Mouse (Mus musculus) limb, embryonic 11.5 days (tissue): ENCODE data around the gene Cdk16. TPM values are rescaled to one million over a fixed set of nuclear protein-coding genes. Genes with fewer than 3 reads are reported as not detected.
A peak's percentile ranks its signal among the peaks of the same experiment; 100 is the strongest.

Experiments used
- ATAC-seq: fragments of 200-750 bp; cut with Nextera tagmentation; 2 replicates; pipeline ENCODE4 v1.8.0; 2017; ENCODE audit warnings: low read depth; ENCODE audit not compliant: insufficient number of reproducible peaks, low FRiP score, low TSS enrichment
- DNase-seq: peaks from one replicate; pipeline ENCODE4 v3.0.0-alpha.2; 2015; ENCODE audit warnings: low spot score
- H3K27ac ChIP-seq: fragments of 300-500 bp; sonication (generic); replicated peaks from 2 replicates; pipeline ENCODE4 v1.5.1; 2014; ENCODE audit warnings: low read depth, mild to moderate bottlenecking, low read length
- H3K27me3 ChIP-seq: fragments of 300-500 bp; sonication (generic); 2 replicates; pipeline ENCODE4 v1.6.1; 2014; ENCODE audit warnings: mild to moderate bottlenecking, low read length, mixed read lengths; ENCODE audit not compliant: control insufficient read depth, insufficient read depth
- H3K36me3 ChIP-seq: fragments of 300-500 bp; sonication (generic); 2 replicates; pipeline ENCODE4 v1.6.1; 2014; ENCODE audit warnings: mild to moderate bottlenecking, low read length, moderate library complexity, mixed read lengths; ENCODE audit not compliant: control insufficient read depth, insufficient read depth
- H3K4me1 ChIP-seq: fragments of 300-500 bp; sonication (generic); 2 replicates; pipeline ENCODE4 v1.6.1; 2014; ENCODE audit warnings: low read length, mixed read lengths; ENCODE audit not compliant: control insufficient read depth, insufficient read depth
- H3K4me2 ChIP-seq: fragments of 300-500 bp; sonication (generic); 2 replicates; pipeline ENCODE4 v1.6.1; 2014; ENCODE audit warnings: low read depth, mild to moderate bottlenecking, moderate library complexity; ENCODE audit not compliant: severe bottlenecking
- H3K4me3 ChIP-seq: fragments of 300-500 bp; sonication (generic); 2 replicates; pipeline ENCODE4 v1.5.1; 2014; ENCODE audit warnings: low read depth, low read length
- H3K9ac ChIP-seq: fragments of 300-500 bp; sonication (generic); 2 replicates; pipeline ENCODE4 v1.6.1; 2014; ENCODE audit warnings: mild to moderate bottlenecking, low read length
- H3K9me3 ChIP-seq: fragments of 300-500 bp; sonication (generic); 2 replicates; pipeline ENCODE4 v1.6.1; 2016; ENCODE audit warnings: low read length; ENCODE audit not compliant: control insufficient read depth
- WGBS: fragments of 180-500 bp; shearing (Covaris S2); extraction: QIAGEN DNeasy Blood & Tissue Kit; methylation state at CpG from one replicate; pipeline ENCODE4 v1.1.7; 2014; 5-methylcytosine and 5-hydroxymethylcytosine counted together
- polyA plus RNA-seq: library from polyadenylated mRNA; unstranded; fragments of >200 nt; fragmentation: Nextera tagmentation; extraction: Ambion mirVana; gene quantifications from 2 replicates; pipeline ENCODE4 v1.2.1, GENCODE M21; 2014

Gene Cdk16
- 97.3 and 106 TPM in 2 replicates for polyA plus RNA-seq

DNA sequence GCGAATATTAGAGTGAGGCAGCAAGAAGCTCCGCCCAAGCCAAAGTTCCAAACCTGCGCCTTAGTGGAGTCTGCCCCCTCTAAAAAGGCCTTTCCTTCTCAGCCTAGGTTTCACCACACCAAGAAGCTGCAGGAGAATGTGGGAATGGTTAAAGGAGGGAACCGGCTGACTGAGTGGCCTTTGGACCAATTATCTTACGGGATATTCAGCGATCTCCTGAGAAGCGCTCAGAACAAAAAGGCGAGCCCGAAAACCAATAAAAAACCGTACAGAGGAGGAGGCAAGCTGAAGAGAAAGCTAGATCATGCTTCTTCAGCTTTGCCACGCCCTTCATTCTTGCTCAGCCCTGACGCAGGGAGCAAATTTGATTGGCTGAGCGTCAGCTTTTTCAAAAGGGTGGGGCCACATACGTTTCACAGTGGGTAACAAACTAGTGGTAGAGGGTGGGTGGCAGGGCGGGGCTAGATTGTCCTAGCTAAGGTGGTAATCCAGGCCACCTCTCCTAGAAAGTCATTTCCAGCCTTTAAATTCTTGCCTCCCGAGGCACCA is at the start of gene Cdk16:
Gene Cdk16, plus strand, starts transcription at position 436 of the 549 bp plus-strand sequence.
- peak within 1 kb of the TSS; percentile 95 for H3K27ac ChIP-seq
- no peaks in the 10 kb centered on the region for H3K4me1 ChIP-seq
- peak within 1 kb of the TSS; percentile 48 for H3K4me3 ChIP-seq
- H3K36me3 ChIP-seq: no peaks in the 10 kb centered on the region
- ATAC-seq (peak; percentile 94), DNase-seq (peak; percentile 80)
- 20% methylated on average over 16 of the region's 16 CpGs for WGBS
- peak within 1 kb of the TSS; percentile 81 for H3K9ac ChIP-seq
- no peaks in the 10 kb centered on the region for H3K27me3 ChIP-seq
- peak within 1 kb of the TSS; percentile 53 for H3K4me2 ChIP-seq
- H3K9me3 ChIP-seq: no peaks in the 10 kb centered on the region

DNA sequence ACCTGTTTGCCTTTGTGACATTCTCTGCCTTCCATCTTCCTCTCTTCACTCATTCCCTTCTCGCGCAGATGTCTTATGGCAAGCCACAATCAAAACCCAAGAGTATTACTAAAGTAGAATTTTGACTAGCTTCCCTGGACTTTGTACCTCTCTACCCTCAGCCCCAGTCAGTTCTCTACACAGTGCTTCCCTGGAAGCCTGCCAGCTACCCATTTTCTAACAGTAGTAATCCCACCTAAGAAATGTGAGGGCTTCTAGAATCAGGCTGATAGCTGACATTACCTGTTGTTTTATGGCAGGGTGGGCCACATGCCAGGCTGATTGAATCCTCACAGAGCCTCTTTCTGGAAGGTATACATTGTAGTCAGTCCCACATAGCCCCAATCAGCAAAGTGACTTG is 49.6 kb upstream of the Cdk16 start:
- no peak overlapping the region for H3K9ac ChIP-seq
- ATAC-seq (no peak), DNase-seq (no peak)
- no peaks in the 10 kb centered on the region for H3K27me3 ChIP-seq
- WGBS: 100% methylated on average over 2 of the region's 2 CpGs
- H3K36me3 ChIP-seq: peaks cover 8% of the 10 kb centered on the region; the same call in 1 of the 2 replicates
- H3K9me3 ChIP-seq: no peaks in the 10 kb centered on the region
- H3K4me1 ChIP-seq: no peaks in the 10 kb centered on the region
- H3K4me3 ChIP-seq: no peak overlapping the region
- no peak overlapping the region for H3K27ac ChIP-seq
- H3K4me2 ChIP-seq: no peak overlapping the region

DNA sequence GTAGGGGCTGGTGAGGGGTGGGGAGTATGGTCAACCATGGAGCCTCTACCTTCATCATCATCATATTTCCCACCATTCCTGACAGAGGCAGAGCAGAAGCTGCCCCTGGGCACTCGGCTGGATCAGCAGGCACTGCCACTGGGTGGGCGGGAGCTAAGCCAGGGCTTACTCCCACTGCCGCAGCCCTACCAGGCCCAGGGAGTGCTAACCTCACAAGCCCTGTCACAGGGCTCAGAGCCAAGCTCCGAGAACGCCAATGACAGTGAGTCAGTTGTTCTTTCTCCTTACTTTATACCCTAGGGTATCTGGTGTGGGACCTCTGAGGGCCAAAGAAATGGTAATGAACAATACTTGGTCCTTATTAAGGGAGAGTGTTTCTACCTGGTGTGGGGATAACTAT is 43.0 kb upstream of the Cdk16 start:
- Histone ChIP-seq H3K4me2 (no peak overlapping the region), H3K27ac (no peak overlapping the region), H3K36me3 (peaks cover 2% of the 10 kb centered on the region; the same call in 1 of the 2 replicates), H3K4me1 (no peaks in the 10 kb centered on the region), H3K27me3 (no peaks in the 10 kb centered on the region), H3K9ac (no peak overlapping the region), H3K9me3 (no peaks in the 10 kb centered on the region), H3K4me3 (no peak overlapping the region)
- DNase-seq (no peak), ATAC-seq (no peak)
- 80% methylated on average over 5 of the region's 5 CpGs for WGBS

DNA sequence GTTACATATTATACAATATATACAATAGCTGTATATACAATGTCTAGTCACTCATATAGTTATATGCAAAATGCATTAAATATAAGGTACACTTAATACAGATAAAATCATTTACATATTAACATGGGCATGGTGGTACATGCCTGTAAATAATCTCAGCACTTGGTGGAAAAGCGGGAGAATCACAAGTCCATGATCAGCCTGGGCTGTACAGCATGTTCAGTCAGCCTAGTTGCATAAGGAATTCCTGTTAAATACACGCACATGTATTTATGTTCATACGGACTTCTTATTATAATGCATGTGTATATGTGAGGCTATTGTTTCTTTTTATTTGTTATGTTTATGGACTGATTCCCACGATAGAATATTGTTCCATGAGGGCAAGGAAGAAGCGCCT is 30.2 kb upstream of the Cdk16 start:
- Histone ChIP-seq H3K36me3 (no peaks in the 10 kb centered on the region), H3K9me3 (no peaks in the 10 kb centered on the region), H3K4me2 (peak overlapping the region; percentile 61), H3K27me3 (no peaks in the 10 kb centered on the region), H3K4me3 (peak overlapping the region; percentile 45; the same call in 1 of the 2 replicates), H3K27ac (no peak overlapping the region), H3K9ac (no peak overlapping the region), H3K4me1 (no peaks in the 10 kb centered on the region)
- 35% methylated on average over 5 of the region's 5 CpGs for WGBS
- ATAC-seq: no peak
- DNase-seq: no peak

DNA sequence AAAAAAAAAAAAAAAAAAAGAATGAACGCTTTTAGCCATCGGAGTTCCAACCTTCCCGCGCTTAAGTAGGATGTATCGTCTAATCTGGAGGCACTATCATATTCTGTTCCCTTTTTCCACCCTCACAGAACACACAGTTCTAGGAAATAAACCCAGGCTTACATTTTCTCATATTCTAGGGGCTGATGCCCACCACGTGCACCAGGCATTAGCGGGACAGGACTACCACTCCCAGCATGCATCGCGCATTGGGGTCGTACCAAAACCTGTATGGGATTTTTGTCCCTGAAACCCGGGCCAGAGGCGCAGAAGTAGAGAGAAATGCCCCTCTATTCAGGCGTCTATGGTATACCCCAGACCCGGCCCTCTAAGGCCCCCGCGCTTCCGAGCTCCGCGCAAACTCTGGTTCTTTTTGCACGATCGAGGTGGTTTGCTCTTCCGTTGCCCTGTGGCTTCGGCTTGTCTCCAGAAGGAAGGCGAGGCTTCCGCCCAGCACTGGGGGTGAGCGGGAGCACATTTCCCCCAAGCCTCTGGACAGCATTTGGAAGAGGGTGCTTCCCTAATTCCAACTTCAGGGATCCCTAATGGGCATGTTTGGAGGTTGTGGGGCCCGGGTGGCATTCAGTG is 29.6 kb upstream of the Cdk16 start, which contains the start of gene Uba1:
Gene Uba1, plus strand, starts transcription at position 301 of the 627 bp plus-strand sequence.
- H3K9ac ChIP-seq: 0 out of 2 replicates have a peak within 1 kb of the TSS, but pooled peaks have one; percentile 37
- peak within 1 kb of the TSS; percentile 61 for H3K4me2 ChIP-seq
- no peaks in the 10 kb centered on the region for H3K4me1 ChIP-seq
- no peaks in the 10 kb centered on the region for H3K27me3 ChIP-seq
- H3K4me3 ChIP-seq: peak within 1 kb of the TSS; percentile 45
- H3K36me3 ChIP-seq: no peaks in the 10 kb centered on the region
- no peaks in the 10 kb centered on the region; the same call in 1 of the 2 replicates for H3K9me3 ChIP-seq
- WGBS: 13% methylated on average over 27 of the region's 27 CpGs
- H3K27ac ChIP-seq: no peak within 1 kb of the TSS; the same call in 1 of the 2 replicates
- ATAC-seq (peak; percentile 90), DNase-seq (peak; percentile 82)

DNA sequence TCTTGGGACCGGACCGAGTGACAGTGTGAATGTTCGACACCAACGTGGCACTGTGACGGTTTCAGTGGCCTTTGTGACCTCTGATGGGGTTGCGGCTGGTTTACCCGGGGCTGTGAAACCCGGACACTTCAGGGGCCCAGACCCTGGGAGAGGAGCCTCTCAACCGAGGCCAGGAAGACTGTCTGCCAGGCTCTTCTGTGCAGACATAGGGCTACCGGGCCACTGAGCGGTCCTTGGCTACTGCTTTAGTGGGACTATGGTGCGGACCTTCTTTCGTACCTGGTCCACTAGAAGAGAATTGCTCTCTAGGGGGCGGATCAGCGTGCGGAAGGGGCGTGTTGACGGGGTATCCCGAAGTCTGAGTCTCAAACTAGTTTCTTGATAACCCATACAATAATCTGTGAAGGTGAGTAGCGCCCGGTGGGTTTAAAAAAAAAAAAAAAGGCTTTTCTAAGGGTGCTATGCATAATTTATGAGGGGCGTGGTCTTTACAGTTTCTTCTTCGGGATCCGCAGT is 28.8 kb upstream of the Cdk16 start:
- peak; percentile 22 for DNase-seq
- H3K9me3 ChIP-seq: no peaks in the 10 kb centered on the region; the same call in 1 of the 2 replicates
- H3K27ac ChIP-seq: no peak overlapping the region
- no peak for ATAC-seq
- H3K4me1 ChIP-seq: no peaks in the 10 kb centered on the region
- no peaks in the 10 kb centered on the region for H3K27me3 ChIP-seq
- H3K4me2 ChIP-seq: peak overlapping the region; percentile 61
- no peaks in the 10 kb centered on the region for H3K36me3 ChIP-seq
- WGBS: 20% methylated on average over 24 of the region's 24 CpGs
- H3K4me3 ChIP-seq: peak overlapping the region; percentile 45
- H3K9ac ChIP-seq: 0 out of 2 replicates have a peak overlapping the region, but pooled peaks have one; percentile 37

DNA sequence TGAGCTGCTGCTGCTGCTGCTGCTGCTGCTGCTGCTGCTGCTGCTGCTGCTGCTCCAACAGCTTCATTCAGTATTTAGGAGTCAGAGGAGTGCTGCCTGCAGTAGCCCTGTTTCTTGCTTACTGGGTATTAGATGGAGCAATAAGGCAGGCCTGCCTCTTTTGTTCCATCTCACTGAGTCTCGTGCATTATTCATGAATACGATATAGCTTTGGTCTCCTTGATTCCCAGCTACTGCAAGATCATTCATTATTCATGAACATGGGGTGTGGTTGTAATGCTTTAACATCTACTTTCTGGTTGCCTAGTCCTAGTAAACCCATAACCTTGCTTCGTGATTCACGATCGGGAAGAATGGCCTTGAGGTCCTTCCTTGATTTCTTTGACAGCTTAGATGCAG is 25.4 kb upstream of the Cdk16 start:
- no peaks in the 10 kb centered on the region for H3K36me3 ChIP-seq
- no peaks in the 10 kb centered on the region; the same call in 1 of the 2 replicates for H3K9me3 ChIP-seq
- no peaks in the 10 kb centered on the region for H3K27me3 ChIP-seq
- H3K4me1 ChIP-seq: no peaks in the 10 kb centered on the region
- ATAC-seq (no peak), DNase-seq (no peak)
- 30% methylated on average over 5 of the region's 5 CpGs for WGBS
- H3K9ac ChIP-seq: no peak overlapping the region
- no peak overlapping the region for H3K27ac ChIP-seq
- no peak overlapping the region for H3K4me3 ChIP-seq
- H3K4me2 ChIP-seq: no peak overlapping the region

DNA sequence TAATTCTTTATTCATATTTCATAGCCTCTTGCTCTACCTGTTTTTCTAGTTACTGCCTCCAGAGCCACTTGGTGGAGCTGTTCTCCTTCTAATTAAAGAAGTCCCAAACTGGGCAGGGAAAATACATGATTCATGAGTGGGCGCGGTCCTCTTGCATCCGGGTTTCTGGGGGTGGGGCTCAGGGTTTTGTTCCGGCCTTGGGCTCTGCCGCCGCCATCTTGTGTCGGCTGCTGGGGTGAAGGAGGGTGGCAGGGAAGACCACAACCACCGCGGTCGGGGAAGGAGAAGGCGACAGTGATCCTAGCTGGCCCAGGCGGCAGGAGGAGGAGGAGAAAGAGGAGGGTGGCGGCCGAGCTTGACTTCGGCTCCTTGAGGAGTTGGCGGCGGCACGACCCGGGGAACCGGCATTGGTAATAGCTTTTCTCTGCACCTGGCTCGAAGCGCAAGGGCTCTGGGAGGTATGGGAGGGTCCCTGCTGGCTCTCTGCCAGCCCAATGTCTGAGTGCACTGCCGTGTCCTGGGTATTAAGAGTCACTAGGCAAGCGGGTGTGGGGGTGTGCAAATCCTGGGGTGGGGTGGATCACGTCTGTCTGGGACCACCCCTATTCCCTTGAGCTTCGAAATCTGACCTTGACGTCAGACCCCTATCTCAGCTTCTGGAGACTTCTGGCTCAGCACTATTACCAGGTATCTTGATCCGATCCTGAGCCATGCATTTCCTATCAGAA is 24.9 kb upstream of the Cdk16 start:
- ATAC-seq (peak; percentile 82), DNase-seq (peak; percentile 81)
- Histone ChIP-seq H3K4me1 (no peaks in the 10 kb centered on the region), H3K27ac (peak overlapping the region; percentile 47; the same call in 1 of the 2 replicates), H3K27me3 (no peaks in the 10 kb centered on the region), H3K36me3 (peaks cover under 1% of the 10 kb centered on the region; the same call in 1 of the 2 replicates), H3K4me2 (peak overlapping the region; percentile 50), H3K9ac (peak overlapping the region; percentile 70), H3K4me3 (peak overlapping the region; percentile 59), H3K9me3 (no peaks in the 10 kb centered on the region; the same call in 1 of the 2 replicates)
- WGBS: 5% methylated on average over 25 of the region's 28 CpGs
